Mouse (Mus musculus): ENCODE results near the gene Fut1. TPM values are rescaled to one million over a fixed set of nuclear protein-coding genes. Genes with fewer than 3 reads are reported as not detected.

Gene Fut1
- 0.14 TPM in 1 of 2 replicates, not detected in the other for polyA plus RNA-seq (2015; fragmentation: Nextera tagmentation; extraction: Ambion mirVana)

GRCm38 (mm10) chr7:45617042-45617695, at the start of gene Fut1:
Gene Fut1 (plus strand): TSS chr7:45617289.

GRCm38 (mm10) chr7:45570103-45570741, 46.9 kb upstream of the Fut1 start, which contains the start of gene Bcat2:
Gene Bcat2 (plus strand): TSS chr7:45570153.

GRCm38 (mm10) chr7:45621443-45621842, 4.4 kb downstream of the Fut1 start, which contains the start of gene Izumo1:
Gene Izumo1 (plus strand): TSS chr7:45621811.

DNA sequence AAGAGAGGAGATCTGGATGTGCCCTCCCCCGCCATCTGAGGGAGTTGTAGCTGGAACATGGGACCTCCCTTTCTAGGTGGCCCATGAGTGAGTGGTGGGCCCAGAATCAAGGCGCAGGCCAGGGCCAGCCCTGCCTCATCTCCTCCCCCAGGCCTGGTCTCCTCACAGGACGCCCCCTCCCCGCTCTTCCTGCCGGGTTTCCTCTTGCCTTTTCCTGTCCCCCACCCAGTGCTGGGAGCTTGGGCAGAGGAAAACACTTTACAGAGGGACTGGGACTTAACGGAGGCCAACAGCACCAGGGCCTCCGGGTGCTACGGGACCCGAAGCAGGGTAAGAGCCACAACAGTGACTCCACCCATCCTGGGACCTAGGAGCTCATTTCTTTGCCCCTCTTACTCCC, 10.2 kb downstream of the Fut1 start, which contains the start of gene Rasip1:
Gene Rasip1, plus strand, starts transcription at position 228 of the 400 bp plus-strand sequence.

GRCm38 (mm10) chr7:45639561-45640027, 22.5 kb downstream of the Fut1 start, which contains the start of gene Mamstr:
Gene Mamstr (plus strand): TSS chr7:45639977.

DNA sequence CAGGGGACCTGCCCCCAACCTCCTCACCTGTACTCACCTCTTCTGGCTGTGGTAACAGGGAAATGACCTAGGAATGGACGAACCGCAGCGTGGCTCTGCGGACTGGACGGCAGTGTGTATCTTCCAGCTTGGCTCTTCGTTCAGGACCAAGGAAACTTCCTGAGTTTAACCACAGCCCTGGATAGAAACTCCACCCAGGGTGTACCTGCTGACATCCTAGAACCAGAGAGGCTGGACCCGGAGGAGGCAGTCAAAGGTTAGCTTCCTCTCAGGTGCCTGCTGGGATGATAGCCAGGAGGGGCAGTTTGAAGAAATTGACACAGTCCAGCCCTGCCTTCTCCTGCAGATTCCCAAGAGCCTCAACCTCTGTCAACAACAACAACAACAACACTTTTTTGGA, 49.1 kb downstream of the Fut1 start, which contains the start of gene Fut2:
Gene Fut2, minus strand, starts transcription at position 234 of the 400 bp plus-strand sequence.

Other genes with a start within 250 kb of the Fut1 start
- 111 and 123 TPM in 2 replicates for gene Lin7b, start 246.7 kb upstream of the Fut1 start, polyA plus RNA-seq (2015; fragmentation: Nextera tagmentation; extraction: Ambion mirVana)
- 146 and 152 TPM in 2 replicates for gene Snrnp70, start 221.5 kb upstream of the Fut1 start, polyA plus RNA-seq (2015; fragmentation: Nextera tagmentation; extraction: Ambion mirVana)
- gene Kcna7, start 211.6 kb upstream of the Fut1 start, polyA plus RNA-seq (2015; fragmentation: Nextera tagmentation; extraction: Ambion mirVana): not detected in 2 replicates
- gene Ntf5, start 203.6 kb upstream of the Fut1 start, polyA plus RNA-seq (2015; fragmentation: Nextera tagmentation; extraction: Ambion mirVana): 0.10 TPM in 1 of 2 replicates, not detected in the other
- 0.37 and 0.48 TPM in 2 replicates for gene Lhb, start 196.5 kb upstream of the Fut1 start, polyA plus RNA-seq (2015; fragmentation: Nextera tagmentation; extraction: Ambion mirVana)
- 16.4 and 18.9 TPM in 2 replicates for gene Gys1, start 182.4 kb upstream of the Fut1 start, polyA plus RNA-seq (2015; fragmentation: Nextera tagmentation; extraction: Ambion mirVana)
- gene Ruvbl2, start 179.2 kb upstream of the Fut1 start, polyA plus RNA-seq (2015; fragmentation: Nextera tagmentation; extraction: Ambion mirVana): 83.2 and 91.0 TPM in 2 replicates
- 3,929 and 4,285 TPM in 2 replicates for gene Ftl1, start 157.4 kb upstream of the Fut1 start, polyA plus RNA-seq (2015; fragmentation: Nextera tagmentation; extraction: Ambion mirVana)
- gene Bax, start 150.4 kb upstream of the Fut1 start, polyA plus RNA-seq (2015; fragmentation: Nextera tagmentation; extraction: Ambion mirVana): 248 and 251 TPM in 2 replicates
- 0.29 and 0.49 TPM in 2 replicates for gene Tulp2, start 135.4 kb upstream of the Fut1 start, polyA plus RNA-seq (2015; fragmentation: Nextera tagmentation; extraction: Ambion mirVana)
- not detected in 2 replicates for gene Gm45808, start 130.5 kb upstream of the Fut1 start, polyA plus RNA-seq (2015; fragmentation: Nextera tagmentation; extraction: Ambion mirVana)
- 5.4 and 5.5 TPM in 2 replicates for gene Dhdh, start 128.5 kb upstream of the Fut1 start, polyA plus RNA-seq (2015; fragmentation: Nextera tagmentation; extraction: Ambion mirVana)
- gene Nucb1, start 106.9 kb upstream of the Fut1 start, polyA plus RNA-seq (2015; fragmentation: Nextera tagmentation; extraction: Ambion mirVana): 143 and 157 TPM in 2 replicates
- 18.4 and 20.1 TPM in 2 replicates for gene Ppp1r15a, start 91.0 kb upstream of the Fut1 start, polyA plus RNA-seq (2015; fragmentation: Nextera tagmentation; extraction: Ambion mirVana)
- 5.5 and 6.7 TPM in 2 replicates for gene Plekha4, start 91.0 kb upstream of the Fut1 start, polyA plus RNA-seq (2015; fragmentation: Nextera tagmentation; extraction: Ambion mirVana)
- 0.62 and 0.81 TPM in 2 replicates for gene Hsd17b14, start 62.4 kb upstream of the Fut1 start, polyA plus RNA-seq (2015; fragmentation: Nextera tagmentation; extraction: Ambion mirVana)
- 19.8 and 21.5 TPM in 2 replicates for gene Bcat2, start 47.1 kb upstream of the Fut1 start, polyA plus RNA-seq (2015; fragmentation: Nextera tagmentation; extraction: Ambion mirVana)
- gene Fgf21, start 1.8 kb upstream of the Fut1 start, polyA plus RNA-seq (2015; fragmentation: Nextera tagmentation; extraction: Ambion mirVana): not detected in 2 replicates
- 0.10 TPM in 1 of 2 replicates, not detected in the other for gene Izumo1, start 4.5 kb downstream of the Fut1 start, polyA plus RNA-seq (2015; fragmentation: Nextera tagmentation; extraction: Ambion mirVana)
- 18.8 and 19.9 TPM in 2 replicates for gene Rasip1, start 10.2 kb downstream of the Fut1 start, polyA plus RNA-seq (2015; fragmentation: Nextera tagmentation; extraction: Ambion mirVana)
- gene Mamstr, start 22.7 kb downstream of the Fut1 start, polyA plus RNA-seq (2015; fragmentation: Nextera tagmentation; extraction: Ambion mirVana): 4.5 and 5.3 TPM in 2 replicates
- gene Fut2, start 49.1 kb downstream of the Fut1 start, polyA plus RNA-seq (2015; fragmentation: Nextera tagmentation; extraction: Ambion mirVana): 0.10 and 0.12 TPM in 2 replicates
- 1.4 and 1.6 TPM in 2 replicates for gene Ntn5, start 66.7 kb downstream of the Fut1 start, polyA plus RNA-seq (2015; fragmentation: Nextera tagmentation; extraction: Ambion mirVana)
- gene Sec1, start 77.1 kb downstream of the Fut1 start, polyA plus RNA-seq (2015; fragmentation: Nextera tagmentation; extraction: Ambion mirVana): 0.45 and 0.58 TPM in 2 replicates
- gene Car11, start 82.6 kb downstream of the Fut1 start, polyA plus RNA-seq (2015; fragmentation: Nextera tagmentation; extraction: Ambion mirVana): 92.0 and 100.0 TPM in 2 replicates
- gene Dbp, start 87.8 kb downstream of the Fut1 start, polyA plus RNA-seq (2015; fragmentation: Nextera tagmentation; extraction: Ambion mirVana): 6.3 and 8.5 TPM in 2 replicates
- 516 and 551 TPM in 2 replicates for gene Rpl18, start 98.2 kb downstream of the Fut1 start, polyA plus RNA-seq (2015; fragmentation: Nextera tagmentation; extraction: Ambion mirVana)
- 18.9 and 20.8 TPM in 2 replicates for gene Sphk2, start 100.7 kb downstream of the Fut1 start, polyA plus RNA-seq (2015; fragmentation: Nextera tagmentation; extraction: Ambion mirVana)
- 0.14 TPM in 1 of 2 replicates, not detected in the other for gene Fam83e, start 103.9 kb downstream of the Fut1 start, polyA plus RNA-seq (2015; fragmentation: Nextera tagmentation; extraction: Ambion mirVana)
- not detected in 2 replicates for gene Spaca4, start 108.5 kb downstream of the Fut1 start, polyA plus RNA-seq (2015; fragmentation: Nextera tagmentation; extraction: Ambion mirVana)
- gene Lmtk3, start 166.4 kb downstream of the Fut1 start, polyA plus RNA-seq (2015; fragmentation: Nextera tagmentation; extraction: Ambion mirVana): 19.1 and 20.2 TPM in 2 replicates
- 9.0 and 9.5 TPM in 2 replicates for gene Sult2b1, start 167.4 kb downstream of the Fut1 start, polyA plus RNA-seq (2015; fragmentation: Nextera tagmentation; extraction: Ambion mirVana)
- gene Cyth2, start 197.3 kb downstream of the Fut1 start, polyA plus RNA-seq (2015; fragmentation: Nextera tagmentation; extraction: Ambion mirVana): 202 and 212 TPM in 2 replicates
- 2.1 and 2.3 TPM in 2 replicates for gene Kcnj14, start 207.5 kb downstream of the Fut1 start, polyA plus RNA-seq (2015; fragmentation: Nextera tagmentation; extraction: Ambion mirVana)
- 41.4 and 43.8 TPM in 2 replicates for gene Grwd1, start 213.7 kb downstream of the Fut1 start, polyA plus RNA-seq (2015; fragmentation: Nextera tagmentation; extraction: Ambion mirVana)

All from neural tube, postnatal 0 days (tissue).